Mouse (Mus musculus): ENCODE results near the gene Rab11fip2. TPM values are rescaled to one million over a fixed set of nuclear protein-coding genes. Genes with fewer than 3 reads are reported as not detected.

Gene Rab11fip2
- polyA plus RNA-seq, 1 experiment from 2014 or later = 18.3 TPM

GRCm38 (mm10) chr19:59920846-59921245 lies 22.6 kb downstream of the Rab11fip2 start:
- Histone ChIP-seq H3K4me1 (ENCODE audit: control insufficient read depth, insufficient read depth, low read length) (no peaks in the 10 kb centered on the region), H3K9me3 (ENCODE audit: control insufficient read depth, low read length) (no peaks in the 10 kb centered on the region), H3K27me3 (ENCODE audit: control insufficient read depth, insufficient read depth, low read length) (no peaks in the 10 kb centered on the region), H3K27ac (ENCODE audit: low read depth, low read length) (no peak overlapping the region), H3K36me3 (ENCODE audit: control insufficient read depth, insufficient read depth, low read length) (no peaks in the 10 kb centered on the region), H3K4me3 (ENCODE audit: low read depth, low read length) (no peak overlapping the region), H3K9ac (replicated peaks; ENCODE audit: low read depth, low read length) (no peak overlapping the region), H3K4me2 (ENCODE audit: low read depth, low read length) (no peak overlapping the region)
- 76% methylated on average over 3 of the region's 3 CpGs for WGBS
- no peak for ATAC-seq (ENCODE audit: low read depth)

- ATAC-seq (ENCODE audit: low read depth) = no peak
- H3K27ac ChIP-seq (ENCODE audit: low read depth, low read length) = no peak overlapping the region
- no peak overlapping the region for H3K4me3 ChIP-seq (ENCODE audit: low read depth, low read length)
- no peaks in the 10 kb centered on the region for H3K27me3 ChIP-seq (ENCODE audit: control insufficient read depth, insufficient read depth, low read length)
- no peaks in the 10 kb centered on the region for H3K4me1 ChIP-seq (ENCODE audit: control insufficient read depth, insufficient read depth, low read length)
- WGBS = 84% methylated on average over 2 of the region's 2 CpGs
- H3K4me2 ChIP-seq (ENCODE audit: low read depth, low read length) = no peak overlapping the region
- no peaks in the 10 kb centered on the region for H3K9me3 ChIP-seq (ENCODE audit: control insufficient read depth, low read length)
- H3K9ac ChIP-seq (replicated peaks; ENCODE audit: low read depth, low read length) = no peak overlapping the region
- no peaks in the 10 kb centered on the region for H3K36me3 ChIP-seq (ENCODE audit: control insufficient read depth, insufficient read depth, low read length)
Observed at GRCm38 (mm10) chr19:59917901-59918613, 25.4 kb downstream of the Rab11fip2 start.

- ATAC-seq (ENCODE audit: low read depth) = no peak
- no peaks in the 10 kb centered on the region for H3K4me1 ChIP-seq (ENCODE audit: control insufficient read depth, insufficient read depth, low read length)
- H3K4me2 ChIP-seq (ENCODE audit: low read depth, low read length) = no peak overlapping the region
- no peaks in the 10 kb centered on the region for H3K9me3 ChIP-seq (ENCODE audit: control insufficient read depth, low read length)
- no peaks in the 10 kb centered on the region for H3K27me3 ChIP-seq (ENCODE audit: control insufficient read depth, insufficient read depth, low read length)
- H3K4me3 ChIP-seq (ENCODE audit: low read depth, low read length) = no peak overlapping the region
- WGBS = 42% methylated on average over 4 of the region's 4 CpGs
- no peak overlapping the region for H3K9ac ChIP-seq (replicated peaks; ENCODE audit: low read depth, low read length)
- peaks cover 4% of the 10 kb centered on the region; the same call in 1 of the 2 replicates for H3K36me3 ChIP-seq (ENCODE audit: control insufficient read depth, insufficient read depth, low read length)
- no peak overlapping the region for H3K27ac ChIP-seq (ENCODE audit: low read depth, low read length)
Observed at GRCm38 (mm10) chr19:59911554-59911953, 31.9 kb downstream of the Rab11fip2 start.

- ATAC-seq (ENCODE audit: low read depth) = no peak
- no peak overlapping the region for H3K9ac ChIP-seq (replicated peaks; ENCODE audit: low read depth, low read length)
- WGBS = 54% methylated on average over 1 of the region's 1 CpGs
Observed at GRCm38 (mm10) chr19:59905296-59906081, 38.0 kb downstream of the Rab11fip2 start.

GRCm38 (mm10) chr19:59899965-59900364 lies 43.5 kb downstream of the Rab11fip2 start:
- Histone ChIP-seq H3K4me1 (ENCODE audit: control insufficient read depth, insufficient read depth, low read length) (no peaks in the 10 kb centered on the region), H3K27ac (ENCODE audit: low read depth, low read length) (no peak overlapping the region), H3K4me2 (ENCODE audit: low read depth, low read length) (no peak overlapping the region), H3K9me3 (ENCODE audit: control insufficient read depth, low read length) (no peaks in the 10 kb centered on the region), H3K4me3 (ENCODE audit: low read depth, low read length) (no peak overlapping the region), H3K36me3 (ENCODE audit: control insufficient read depth, insufficient read depth, low read length) (no peaks in the 10 kb centered on the region), H3K9ac (replicated peaks; ENCODE audit: low read depth, low read length) (no peak overlapping the region), H3K27me3 (ENCODE audit: control insufficient read depth, insufficient read depth, low read length) (no peaks in the 10 kb centered on the region)
- WGBS = 94% methylated on average over 4 of the region's 4 CpGs
- no peak for ATAC-seq (ENCODE audit: low read depth)

More at GRCm38 (mm10) chr19:59905296-59906081, 38.0 kb downstream of the Rab11fip2 start:
- Histone ChIP-seq H3K4me1 (ENCODE audit: control insufficient read depth, insufficient read depth, low read length) (no peaks in the 10 kb centered on the region), H3K36me3 (ENCODE audit: control insufficient read depth, insufficient read depth, low read length) (peaks cover 9% of the 10 kb centered on the region; the same call in 1 of the 2 replicates), H3K27me3 (ENCODE audit: control insufficient read depth, insufficient read depth, low read length) (no peaks in the 10 kb centered on the region), H3K9me3 (ENCODE audit: control insufficient read depth, low read length) (no peaks in the 10 kb centered on the region), H3K27ac (ENCODE audit: low read depth, low read length) (no peak overlapping the region), H3K4me3 (ENCODE audit: low read depth, low read length) (no peak overlapping the region), H3K4me2 (ENCODE audit: low read depth, low read length) (no peak overlapping the region)

GRCm38 (mm10) chr19:59898301-59898700 lies 45.2 kb downstream of the Rab11fip2 start:
- Histone ChIP-seq H3K4me1 (ENCODE audit: control insufficient read depth, insufficient read depth, low read length) (no peaks in the 10 kb centered on the region), H3K9me3 (ENCODE audit: control insufficient read depth, low read length) (no peaks in the 10 kb centered on the region), H3K27ac (ENCODE audit: low read depth, low read length) (no peak overlapping the region), H3K4me2 (ENCODE audit: low read depth, low read length) (no peak overlapping the region), H3K4me3 (ENCODE audit: low read depth, low read length) (no peak overlapping the region), H3K27me3 (ENCODE audit: control insufficient read depth, insufficient read depth, low read length) (no peaks in the 10 kb centered on the region), H3K36me3 (ENCODE audit: control insufficient read depth, insufficient read depth, low read length) (no peaks in the 10 kb centered on the region), H3K9ac (replicated peaks; ENCODE audit: low read depth, low read length) (no peak overlapping the region)
- WGBS = 85% methylated on average over 4 of the region's 4 CpGs
- no peak for ATAC-seq (ENCODE audit: low read depth)

- Histone ChIP-seq H3K4me3 (ENCODE audit: low read depth, low read length) (no peak overlapping the region), H3K9ac (replicated peaks; ENCODE audit: low read depth, low read length) (no peak overlapping the region), H3K9me3 (ENCODE audit: control insufficient read depth, low read length) (no peaks in the 10 kb centered on the region), H3K27me3 (ENCODE audit: control insufficient read depth, insufficient read depth, low read length) (no peaks in the 10 kb centered on the region), H3K36me3 (ENCODE audit: control insufficient read depth, insufficient read depth, low read length) (no peaks in the 10 kb centered on the region), H3K27ac (ENCODE audit: low read depth, low read length) (no peak overlapping the region), H3K4me2 (ENCODE audit: low read depth, low read length) (no peak overlapping the region), H3K4me1 (ENCODE audit: control insufficient read depth, insufficient read depth, low read length) (no peaks in the 10 kb centered on the region)
- no peak for ATAC-seq (ENCODE audit: low read depth)
- 77% methylated on average over 4 of the region's 4 CpGs for WGBS
Observed at GRCm38 (mm10) chr19:59889383-59889782, 54.1 kb downstream of the Rab11fip2 start.

GRCm38 (mm10) chr19:59888846-59889245 lies 54.6 kb downstream of the Rab11fip2 start:
- Histone ChIP-seq H3K4me2 (ENCODE audit: low read depth, low read length) (no peak overlapping the region), H3K4me1 (ENCODE audit: control insufficient read depth, insufficient read depth, low read length) (no peaks in the 10 kb centered on the region), H3K27ac (ENCODE audit: low read depth, low read length) (no peak overlapping the region), H3K9ac (replicated peaks; ENCODE audit: low read depth, low read length) (no peak overlapping the region), H3K9me3 (ENCODE audit: control insufficient read depth, low read length) (no peaks in the 10 kb centered on the region), H3K36me3 (ENCODE audit: control insufficient read depth, insufficient read depth, low read length) (no peaks in the 10 kb centered on the region), H3K4me3 (ENCODE audit: low read depth, low read length) (no peak overlapping the region), H3K27me3 (ENCODE audit: control insufficient read depth, insufficient read depth, low read length) (no peaks in the 10 kb centered on the region)
- ATAC-seq (ENCODE audit: low read depth) = no peak
- 93% methylated on average over 2 of the region's 2 CpGs for whole genome bisulfite sequencing

- Histone ChIP-seq H3K4me3 (ENCODE audit: low read depth, low read length) (no peak overlapping the region), H3K4me2 (ENCODE audit: low read depth, low read length) (no peak overlapping the region), H3K27me3 (ENCODE audit: control insufficient read depth, insufficient read depth, low read length) (no peaks in the 10 kb centered on the region), H3K4me1 (ENCODE audit: control insufficient read depth, insufficient read depth, low read length) (no peaks in the 10 kb centered on the region), H3K36me3 (ENCODE audit: control insufficient read depth, insufficient read depth, low read length) (no peaks in the 10 kb centered on the region), H3K9me3 (ENCODE audit: control insufficient read depth, low read length) (no peaks in the 10 kb centered on the region), H3K27ac (ENCODE audit: low read depth, low read length) (no peak overlapping the region), H3K9ac (replicated peaks; ENCODE audit: low read depth, low read length) (no peak overlapping the region)
- no peak for ATAC-seq (ENCODE audit: low read depth)
- WGBS = 86% methylated on average over 2 of the region's 2 CpGs
Observed at GRCm38 (mm10) chr19:59887866-59888265, 55.6 kb downstream of the Rab11fip2 start.
